Mouse (Mus musculus) intestine, embryonic 16.5 days (tissue): ENCODE measurements around the gene Slc16a5. TPM values are rescaled to one million over a fixed set of nuclear protein-coding genes. Genes with fewer than 3 reads are reported as not detected.

Experiments used
- ATAC-seq: fragments of 200-750 bp; cut with Nextera tagmentation; 2 replicates; pipeline ENCODE4 v1.8.0; 2017; ENCODE audit warnings: moderate TSS enrichment, moderate library complexity
- H3K27ac ChIP-seq: fragments of 300-500 bp; sonication (generic); 2 replicates; pipeline ENCODE4 v1.5.1; 2014; ENCODE audit warnings: mild to moderate bottlenecking, low read length
- H3K27me3 ChIP-seq: fragments of 300-500 bp; sonication (generic); replicated peaks from 2 replicates; pipeline ENCODE4 v1.6.1; 2014; ENCODE audit warnings: low read length, control low read depth, mixed read lengths; ENCODE audit not compliant: control insufficient read depth, insufficient read depth
- H3K36me3 ChIP-seq: fragments of 300-500 bp; sonication (generic); 2 replicates; pipeline ENCODE4 v1.6.1; 2014; ENCODE audit warnings: low read length, control low read depth; ENCODE audit not compliant: control insufficient read depth, insufficient read depth
- H3K4me1 ChIP-seq: fragments of 300-500 bp; sonication (generic); 2 replicates; pipeline ENCODE4 v1.6.1; 2014; ENCODE audit warnings: low read length, control low read depth, mixed read lengths; ENCODE audit not compliant: control insufficient read depth, insufficient read depth
- H3K4me2 ChIP-seq: fragments of 300-500 bp; sonication (generic); 2 replicates; pipeline ENCODE4 v1.6.1; 2014; ENCODE audit warnings: low read depth, low read length, control low read depth
- H3K4me3 ChIP-seq: fragments of 300-500 bp; sonication (generic); 2 replicates; pipeline ENCODE4 v1.5.1; 2014; ENCODE audit warnings: mild to moderate bottlenecking, low read length
- H3K9ac ChIP-seq: fragments of 300-500 bp; sonication (generic); 2 replicates; pipeline ENCODE4 v1.6.1; 2014; ENCODE audit warnings: low read depth, low read length
- H3K9me3 ChIP-seq: fragments of 300-500 bp; sonication (generic); 2 replicates; pipeline ENCODE4 v1.6.1; 2016; ENCODE audit warnings: low read length, control low read depth; ENCODE audit not compliant: control insufficient read depth
- WGBS: fragments of 180-500 bp; shearing (Covaris S2); extraction: QIAGEN DNeasy Blood & Tissue Kit; methylation state at CpG from one replicate; pipeline ENCODE4 v1.1.7; 2014; 5-methylcytosine and 5-hydroxymethylcytosine counted together
- polyA plus RNA-seq: library from polyadenylated mRNA; unstranded; fragments of >200 nt; fragmentation: Nextera tagmentation; extraction: Ambion mirVana; gene quantifications from 2 replicates; pipeline ENCODE4 v1.2.1, GENCODE M21; 2015

Gene Slc16a5
- 3.0 and 3.1 TPM in 2 replicates for polyA plus RNA-seq

- Histone ChIP-seq H3K4me2 (peak within 1 kb of the TSS; percentile 11), H3K36me3 (no peaks in the 10 kb centered on the region), H3K4me3 (no peak within 1 kb of the TSS; the same call in 1 of the 2 replicates), H3K4me1 (peaks cover 23% of the 10 kb centered on the region), H3K9me3 (no peaks in the 10 kb centered on the region), H3K27ac (peak within 1 kb of the TSS; percentile 30; the same call in 1 of the 2 replicates), H3K9ac (0 out of 2 replicates have a peak within 1 kb of the TSS, but pooled peaks have one; percentile 19), H3K27me3 (no peaks in the 10 kb centered on the region)
- peak; percentile 55 for ATAC-seq
- WGBS = 69% methylated on average over 16 of the region's 16 CpGs
Measured at GRCm38 (mm10) chr11:115462243-115462891, at the start of gene Slc16a5. Slc16a5 (plus strand) TSS chr11:115462474.

DNA sequence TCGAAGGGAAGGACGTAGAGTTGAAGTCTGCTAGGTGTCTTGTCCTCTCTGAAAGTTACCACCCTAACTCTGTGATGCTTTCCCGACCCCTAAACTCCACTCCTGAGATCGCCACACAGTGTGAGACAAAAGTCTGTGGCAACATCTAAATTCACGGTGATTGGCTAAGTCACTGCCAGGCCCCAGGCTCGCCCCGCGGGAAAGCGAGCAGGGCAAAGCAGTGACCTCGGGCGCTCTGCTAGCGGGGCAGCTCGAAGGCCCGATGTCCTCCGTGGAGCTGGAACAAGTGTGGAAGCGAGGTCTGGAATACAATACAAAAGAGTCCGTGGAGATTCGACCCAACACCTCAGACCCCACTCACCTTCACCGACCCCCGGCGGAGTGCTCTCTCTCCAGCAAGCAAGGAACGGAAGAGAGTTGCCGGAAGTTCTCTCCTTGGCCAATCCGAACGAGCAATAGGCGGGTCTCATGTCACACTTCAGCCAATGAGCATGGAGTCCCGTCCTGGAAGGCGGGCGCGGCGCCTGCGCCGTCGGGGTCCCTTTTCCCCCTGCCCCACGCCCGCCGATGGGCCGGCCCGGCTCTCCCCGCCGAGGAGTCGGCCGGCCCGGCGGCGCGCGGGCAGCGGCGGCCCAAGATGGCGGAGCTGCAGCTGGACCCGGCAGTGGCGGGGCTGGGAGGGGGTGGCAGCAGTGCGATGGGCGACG is 42.6 kb upstream of the Slc16a5 start, which contains the start of the genes Atp5h and Kctd2:
Gene Atp5h (minus strand): TSS at position 432 of the 707 bp plus-strand sequence.
Gene Kctd2 (plus strand): TSS at position 598 of the 707 bp plus-strand sequence.
- Histone ChIP-seq H3K27ac (peak within 1 kb of the TSS; percentile 85), H3K4me1 (peaks cover 22% of the 10 kb centered on the region), H3K9me3 (no peaks in the 10 kb centered on the region), H3K4me2 (peak within 1 kb of the TSS; percentile 98), H3K9ac (peak within 1 kb of the TSS; percentile 98), H3K36me3 (peaks cover 11% of the 10 kb centered on the region), H3K27me3 (no peaks in the 10 kb centered on the region), H3K4me3 (peak within 1 kb of the TSS; percentile 90)
- peak; percentile 98 for ATAC-seq
- WGBS = under 1% methylated on average over 34 of the region's 56 CpGs

DNA sequence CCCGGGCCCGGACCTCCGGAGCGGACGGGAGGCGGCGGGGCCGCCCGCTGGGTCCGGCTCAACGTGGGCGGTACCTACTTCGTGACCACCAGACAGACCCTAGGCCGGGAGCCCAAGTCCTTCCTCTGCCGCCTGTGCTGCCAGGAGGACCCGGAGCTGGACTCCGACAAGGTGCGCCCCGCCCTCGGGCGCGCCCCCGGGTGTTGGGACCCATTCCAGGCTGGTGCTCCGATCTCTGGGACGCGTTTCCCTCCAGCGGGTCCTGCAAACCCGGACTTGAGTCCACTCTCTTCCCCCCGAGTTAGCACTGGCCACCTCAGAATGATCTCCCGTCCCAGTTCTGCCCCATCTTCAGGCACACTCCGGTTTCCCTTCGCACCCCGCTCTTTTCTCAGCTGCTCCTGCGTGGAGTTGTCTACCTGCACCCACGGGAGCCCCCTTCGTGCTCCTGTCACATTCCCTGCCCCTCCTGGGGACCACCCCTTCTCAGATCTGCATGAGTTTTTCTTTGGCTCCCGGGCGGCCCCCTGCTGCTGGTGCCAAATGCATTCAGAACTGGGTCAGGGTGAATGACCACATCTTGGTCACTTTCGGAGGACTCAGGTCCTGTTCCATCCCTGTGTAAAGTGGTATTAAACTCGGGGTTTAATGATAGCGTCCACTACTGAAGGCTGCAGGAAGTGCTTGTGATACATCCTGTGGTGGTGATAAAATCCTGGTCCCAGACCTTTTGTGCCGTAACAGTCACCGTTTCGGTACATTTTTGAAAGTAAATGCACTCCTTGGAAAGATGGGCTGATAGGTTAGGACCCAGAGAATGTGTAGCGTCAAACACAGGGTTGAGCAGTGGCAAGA is 41.7 kb upstream of the Slc16a5 start:
- no peaks in the 10 kb centered on the region for H3K9me3 ChIP-seq
- no peaks in the 10 kb centered on the region for H3K27me3 ChIP-seq
- H3K27ac ChIP-seq = peak overlapping the region; percentile 85
- H3K4me2 ChIP-seq = peak overlapping the region; percentile 98
- peaks cover 7% of the 10 kb centered on the region; the same call in 1 of the 2 replicates for H3K36me3 ChIP-seq
- 2% methylated on average over 43 of the region's 45 CpGs for WGBS
- peaks cover 22% of the 10 kb centered on the region for H3K4me1 ChIP-seq
- H3K9ac ChIP-seq = peak overlapping the region; percentile 98
- peak; percentile 79 for ATAC-seq
- H3K4me3 ChIP-seq = peak overlapping the region; percentile 90

- Histone ChIP-seq H3K4me1 (peaks cover 22% of the 10 kb centered on the region), H3K9me3 (no peaks in the 10 kb centered on the region), H3K36me3 (peaks cover 4% of the 10 kb centered on the region; the same call in 1 of the 2 replicates), H3K4me2 (peak overlapping the region; percentile 98), H3K9ac (peak overlapping the region; percentile 45; the same call in 1 of the 2 replicates), H3K27me3 (no peaks in the 10 kb centered on the region), H3K27ac (no peak overlapping the region), H3K4me3 (peak overlapping the region; percentile 90; the same call in 1 of the 2 replicates)
- 58% methylated on average over 1 of the region's 1 CpGs for WGBS
- no peak for ATAC-seq
Measured at GRCm38 (mm10) chr11:115421328-115421727, 40.9 kb upstream of the Slc16a5 start.

- no peak overlapping the region for H3K4me2 ChIP-seq
- no peaks in the 10 kb centered on the region for H3K27me3 ChIP-seq
- WGBS = 85% methylated on average over 16 of the region's 16 CpGs
- H3K4me3 ChIP-seq = no peak overlapping the region
- peaks cover 3% of the 10 kb centered on the region; the same call in 1 of the 2 replicates for H3K36me3 ChIP-seq
- H3K27ac ChIP-seq = no peak overlapping the region
- no peaks in the 10 kb centered on the region for H3K9me3 ChIP-seq
- H3K4me1 ChIP-seq = peaks cover 22% of the 10 kb centered on the region
- ATAC-seq = no peak
- 0 out of 2 replicates have a peak overlapping the region, but pooled peaks have one; percentile 6 for H3K9ac ChIP-seq
Measured at GRCm38 (mm10) chr11:115421972-115422371, 40.3 kb upstream of the Slc16a5 start.

DNA sequence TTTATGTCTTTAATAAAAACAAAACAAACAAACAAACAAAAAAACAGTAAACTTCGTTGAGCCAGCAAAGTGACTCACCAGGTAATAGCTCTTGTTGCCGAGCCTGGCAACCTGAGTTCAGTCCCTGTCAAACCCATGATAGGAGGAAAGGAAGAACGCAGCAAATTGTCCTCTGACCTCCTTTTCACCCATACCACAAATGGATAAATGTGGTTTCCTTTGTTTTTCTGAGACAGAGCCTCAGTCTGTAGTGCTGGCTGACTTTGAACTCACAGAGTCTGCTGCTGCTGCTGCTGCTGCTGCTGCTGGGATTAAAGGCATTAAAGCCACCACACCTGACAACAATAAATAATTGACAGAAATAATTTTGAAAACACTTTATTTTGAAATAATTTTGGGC is 39.2 kb upstream of the Slc16a5 start:
- Histone ChIP-seq H3K27me3 (no peaks in the 10 kb centered on the region), H3K4me1 (peaks cover 23% of the 10 kb centered on the region), H3K9ac (no peak overlapping the region), H3K4me2 (no peak overlapping the region), H3K36me3 (peaks cover 3% of the 10 kb centered on the region; the same call in 1 of the 2 replicates), H3K27ac (no peak overlapping the region), H3K4me3 (no peak overlapping the region), H3K9me3 (no peaks in the 10 kb centered on the region)
- WGBS = 83% methylated on average over 3 of the region's 3 CpGs
- ATAC-seq = no peak

DNA sequence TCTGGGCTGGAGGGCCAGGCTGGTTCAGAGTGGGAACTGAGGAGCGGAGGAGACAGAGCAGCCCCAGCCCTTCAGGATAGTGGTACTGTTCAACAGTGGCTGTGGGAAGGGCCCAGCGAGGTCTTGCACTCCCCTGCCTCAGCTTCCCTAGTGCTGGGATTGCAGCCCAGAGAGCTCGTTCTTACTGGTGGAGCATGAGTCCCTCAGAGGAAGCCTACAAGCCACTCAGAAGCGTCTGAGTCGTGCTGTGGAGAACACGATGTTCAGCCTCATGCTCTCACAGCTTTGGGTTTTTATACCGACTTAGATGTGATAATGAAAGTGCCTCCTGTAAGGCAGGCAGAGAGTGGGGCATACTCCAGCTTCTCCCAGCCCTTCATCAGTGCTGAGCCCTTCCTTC is 37.6 kb upstream of the Slc16a5 start:
- Histone ChIP-seq H3K9me3 (no peaks in the 10 kb centered on the region), H3K4me1 (peaks cover 17% of the 10 kb centered on the region), H3K27me3 (no peaks in the 10 kb centered on the region), H3K9ac (no peak overlapping the region), H3K36me3 (peaks cover 7% of the 10 kb centered on the region), H3K27ac (no peak overlapping the region), H3K4me2 (no peak overlapping the region), H3K4me3 (no peak overlapping the region)
- no peak for ATAC-seq
- 90% methylated on average over 7 of the region's 7 CpGs for WGBS

DNA sequence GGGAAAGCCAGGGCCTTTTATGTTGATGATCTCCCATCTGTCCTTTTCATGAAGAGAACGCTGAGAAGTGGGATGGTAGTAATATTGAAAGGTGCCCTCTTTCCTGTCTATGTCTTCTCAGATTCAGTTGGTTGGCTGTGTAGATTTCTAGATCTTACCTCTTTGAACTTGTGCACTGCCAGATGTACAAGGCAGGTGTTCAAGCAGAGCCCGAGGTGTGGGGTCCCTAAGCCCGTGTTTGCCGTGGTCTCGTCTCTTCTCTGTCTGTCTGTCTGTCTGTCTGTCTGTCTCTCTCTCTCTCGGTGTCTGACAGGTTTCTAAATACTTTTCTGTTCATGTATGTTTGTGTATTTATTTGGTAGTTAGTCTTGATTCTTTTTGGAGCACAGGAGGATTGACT is 36.6 kb upstream of the Slc16a5 start:
- peaks cover 17% of the 10 kb centered on the region for H3K4me1 ChIP-seq
- no peak overlapping the region for H3K9ac ChIP-seq
- no peaks in the 10 kb centered on the region for H3K9me3 ChIP-seq
- H3K27ac ChIP-seq = no peak overlapping the region
- peaks cover 15% of the 10 kb centered on the region for H3K36me3 ChIP-seq
- ATAC-seq = no peak
- H3K4me2 ChIP-seq = no peak overlapping the region
- no peaks in the 10 kb centered on the region for H3K27me3 ChIP-seq
- no peak overlapping the region for H3K4me3 ChIP-seq
- WGBS = 90% methylated on average over 6 of the region's 6 CpGs
